Mouse (Mus musculus) heart, embryonic 12.5 days (tissue): ENCODE measurements at regions not wholly inside any gene's neighbourhood (a gene's known extent, or its start where the extent isn't known, plus 50 kb on each side); places are given as distances from the start of the nearest gene placed in this dataset.

Experiments used
- ATAC-seq: fragments of 200-750 bp; cut with Nextera tagmentation; 2 replicates; pipeline ENCODE4 v1.8.0; 2017; ENCODE audit warnings: moderate TSS enrichment, moderate library complexity; ENCODE audit not compliant: insufficient number of reproducible peaks, low FRiP score
- H3K27ac ChIP-seq: fragments of 300-500 bp; sonication (generic); 2 replicates; pipeline ENCODE4 v1.5.1; 2016; ENCODE audit warnings: mild to moderate bottlenecking, moderate library complexity; ENCODE audit not compliant: poor library complexity, severe bottlenecking
- H3K27me3 ChIP-seq: fragments of 300-500 bp; sonication (generic); replicated peaks from 2 replicates; pipeline ENCODE4 v1.6.1; 2016; ENCODE audit warnings: mild to moderate bottlenecking, moderate library complexity
- H3K36me3 ChIP-seq: fragments of 300-500 bp; sonication (generic); 2 replicates; pipeline ENCODE4 v1.6.1; 2016; ENCODE audit warnings: mild to moderate bottlenecking, moderate library complexity
- H3K4me1 ChIP-seq: fragments of 300-500 bp; sonication (generic); replicated peaks from 2 replicates; pipeline ENCODE4 v1.6.1; 2016; ENCODE audit warnings: mild to moderate bottlenecking
- H3K4me2 ChIP-seq: fragments of 300-500 bp; sonication (generic); 2 replicates; pipeline ENCODE4 v1.6.1; 2016; ENCODE audit warnings: mild to moderate bottlenecking, moderate library complexity
- H3K4me3 ChIP-seq: fragments of 300-500 bp; sonication (generic); 2 replicates; pipeline ENCODE4 v1.5.1; 2016; ENCODE audit warnings: mild to moderate bottlenecking
- H3K9ac ChIP-seq: fragments of 300-500 bp; sonication (generic); 2 replicates; pipeline ENCODE4 v1.6.1; 2016; ENCODE audit warnings: mild to moderate bottlenecking, moderate library complexity
- H3K9me3 ChIP-seq: fragments of 300-500 bp; sonication (generic); replicated peaks from 2 replicates; pipeline ENCODE4 v1.6.1; 2016; ENCODE audit warnings: mild to moderate bottlenecking, moderate library complexity
- WGBS: fragments of 180-500 bp; shearing (Covaris S2); methylation state at CpG from one replicate; pipeline ENCODE4 v1.1.7; 2016; 5-methylcytosine and 5-hydroxymethylcytosine counted together

GRCm38 (mm10) chrX:167091841-167092240, 117.3 kb downstream of the Tmsb4x start:
- H3K36me3 ChIP-seq, result no peaks in the 10 kb centered on the region

GRCm38 (mm10) chrX:167088930-167089329, 120.2 kb downstream of the Tmsb4x start:
- peaks cover 8% of the 10 kb centered on the region; the same call in 1 of the 2 replicates for H3K4me1 ChIP-seq
- ATAC-seq, result no peak
- 46% methylated on average over 3 of the region's 3 CpGs for WGBS
- no peak overlapping the region for H3K4me2 ChIP-seq
- H3K27ac ChIP-seq, result peak overlapping the region; percentile 57; the same call in 1 of the 2 replicates
- H3K36me3 ChIP-seq, result no peaks in the 10 kb centered on the region
- no peak overlapping the region for H3K9ac ChIP-seq
- no peaks in the 10 kb centered on the region for H3K27me3 ChIP-seq
- H3K4me3 ChIP-seq, result no peak overlapping the region
- H3K9me3 ChIP-seq, result no peaks in the 10 kb centered on the region

More at GRCm38 (mm10) chrX:167091841-167092240, 117.3 kb downstream of the Tmsb4x start:
- H3K4me2 ChIP-seq, result no peak overlapping the region
- peaks cover 8% of the 10 kb centered on the region; the same call in 1 of the 2 replicates for H3K4me1 ChIP-seq
- H3K9me3 ChIP-seq, result no peaks in the 10 kb centered on the region
- no peak overlapping the region for H3K9ac ChIP-seq
- H3K27me3 ChIP-seq, result no peaks in the 10 kb centered on the region
- H3K4me3 ChIP-seq, result no peak overlapping the region
- WGBS, result 36% methylated on average over 1 of the region's 1 CpGs
- no peak for ATAC-seq
- no peak overlapping the region for H3K27ac ChIP-seq

- Histone ChIP-seq H3K9me3 (no peaks in the 10 kb centered on the region), H3K36me3 (no peaks in the 10 kb centered on the region), H3K4me1 (peaks cover 8% of the 10 kb centered on the region; the same call in 1 of the 2 replicates), H3K9ac (no peak overlapping the region), H3K27ac (peak overlapping the region; percentile 38; the same call in 1 of the 2 replicates), H3K4me3 (no peak overlapping the region), H3K27me3 (no peaks in the 10 kb centered on the region), H3K4me2 (no peak overlapping the region)
- no peak for ATAC-seq
- 24% methylated on average over 2 of the region's 2 CpGs for whole genome bisulfite sequencing
These were observed 120.7 kb downstream of the Tmsb4x start for GRCm38 (mm10) chrX:167088438-167088837.

GRCm38 (mm10) chrX:167080821-167081220, 128.3 kb downstream of the Tmsb4x start:
- H3K9ac ChIP-seq, result no peak overlapping the region
- H3K4me1 ChIP-seq, result no peaks in the 10 kb centered on the region
- no peak overlapping the region for H3K4me3 ChIP-seq
- no peaks in the 10 kb centered on the region for H3K36me3 ChIP-seq
- H3K4me2 ChIP-seq, result no peak overlapping the region
- H3K27me3 ChIP-seq, result no peaks in the 10 kb centered on the region
- 65% methylated on average over 3 of the region's 3 CpGs for WGBS
- H3K27ac ChIP-seq, result no peak overlapping the region
- no peak for ATAC-seq
- H3K9me3 ChIP-seq, result 0 out of 2 replicates have a peak, but pooled peaks cover 2% of the 10 kb centered on the region

GRCm38 (mm10) chrX:167069075-167069474, 140.0 kb downstream of the Tmsb4x start:
- no peaks in the 10 kb centered on the region for H3K4me1 ChIP-seq
- no peaks in the 10 kb centered on the region for H3K9me3 ChIP-seq
- H3K9ac ChIP-seq, result no peak overlapping the region
- no peak overlapping the region for H3K4me2 ChIP-seq
- H3K27ac ChIP-seq, result no peak overlapping the region
- H3K4me3 ChIP-seq, result no peak overlapping the region
- no peak for ATAC-seq
- no peaks in the 10 kb centered on the region for H3K36me3 ChIP-seq
- no peaks in the 10 kb centered on the region for H3K27me3 ChIP-seq
- 70% methylated on average over 2 of the region's 2 CpGs for WGBS

GRCm38 (mm10) chrX:167067918-167068317, 141.2 kb downstream of the Tmsb4x start:
- Histone ChIP-seq H3K4me2 (no peak overlapping the region), H3K4me3 (no peak overlapping the region), H3K36me3 (no peaks in the 10 kb centered on the region), H3K4me1 (no peaks in the 10 kb centered on the region), H3K9me3 (no peaks in the 10 kb centered on the region), H3K9ac (no peak overlapping the region), H3K27me3 (no peaks in the 10 kb centered on the region), H3K27ac (no peak overlapping the region)
- ATAC-seq, result no peak
- WGBS, result 79% methylated on average over 3 of the region's 3 CpGs

- no peak for ATAC-seq
These were observed 145.2 kb downstream of the Tmsb4x start for GRCm38 (mm10) chrX:167063881-167064280.

GRCm38 (mm10) chrX:167052456-167052855, 156.7 kb downstream of the Tmsb4x start:
- H3K4me2 ChIP-seq, result no peak overlapping the region
- no peak for ATAC-seq
- H3K27me3 ChIP-seq, result no peaks in the 10 kb centered on the region
- WGBS, result 75% methylated on average over 10 of the region's 10 CpGs
- no peaks in the 10 kb centered on the region for H3K9me3 ChIP-seq
- 0 out of 2 replicates have a peak, but pooled peaks cover 7% of the 10 kb centered on the region for H3K4me1 ChIP-seq
- H3K27ac ChIP-seq, result no peak overlapping the region
- no peaks in the 10 kb centered on the region for H3K36me3 ChIP-seq
- no peak overlapping the region for H3K9ac ChIP-seq
- no peak overlapping the region for H3K4me3 ChIP-seq

More at GRCm38 (mm10) chrX:167063881-167064280, 145.2 kb downstream of the Tmsb4x start:
- 42% methylated on average over 4 of the region's 4 CpGs for WGBS
- no peak overlapping the region for H3K4me3 ChIP-seq
- H3K4me2 ChIP-seq, result no peak overlapping the region
- no peaks in the 10 kb centered on the region for H3K4me1 ChIP-seq
- H3K36me3 ChIP-seq, result no peaks in the 10 kb centered on the region
- H3K9ac ChIP-seq, result no peak overlapping the region
- no peaks in the 10 kb centered on the region for H3K27me3 ChIP-seq
- H3K27ac ChIP-seq, result no peak overlapping the region
- H3K9me3 ChIP-seq, result no peaks in the 10 kb centered on the region

GRCm38 (mm10) chrX:167050066-167050465, 159.0 kb downstream of the Tmsb4x start:
- Histone ChIP-seq H3K9me3 (no peaks in the 10 kb centered on the region), H3K36me3 (no peaks in the 10 kb centered on the region), H3K4me1 (0 out of 2 replicates have a peak, but pooled peaks cover 7% of the 10 kb centered on the region), H3K27me3 (no peaks in the 10 kb centered on the region), H3K9ac (no peak overlapping the region), H3K4me2 (no peak overlapping the region), H3K4me3 (no peak overlapping the region), H3K27ac (no peak overlapping the region)
- no peak for ATAC-seq
- WGBS, result 67% methylated on average over 4 of the region's 4 CpGs

- WGBS, result 58% methylated on average over 5 of the region's 5 CpGs
These were observed 159.7 kb downstream of the Tmsb4x start for GRCm38 (mm10) chrX:167049191-167049968.

GRCm38 (mm10) chrX:167037971-167038370, 171.1 kb downstream of the Tmsb4x start:
- no peak for ATAC-seq
- 0 out of 2 replicates have a peak, but pooled peaks cover under 1% of the 10 kb centered on the region for H3K4me1 ChIP-seq
- no peak overlapping the region for H3K4me3 ChIP-seq
- H3K27ac ChIP-seq, result no peak overlapping the region
- no peaks in the 10 kb centered on the region for H3K36me3 ChIP-seq
- H3K27me3 ChIP-seq, result no peaks in the 10 kb centered on the region
- H3K9me3 ChIP-seq, result no peaks in the 10 kb centered on the region
- no peak overlapping the region for H3K9ac ChIP-seq
- no peak overlapping the region for H3K4me2 ChIP-seq

More at GRCm38 (mm10) chrX:167049191-167049968, 159.7 kb downstream of the Tmsb4x start:
- 0 out of 2 replicates have a peak, but pooled peaks cover 7% of the 10 kb centered on the region for H3K4me1 ChIP-seq
- H3K9ac ChIP-seq, result no peak overlapping the region
- H3K36me3 ChIP-seq, result no peaks in the 10 kb centered on the region
- H3K9me3 ChIP-seq, result no peaks in the 10 kb centered on the region
- no peak overlapping the region for H3K4me3 ChIP-seq
- H3K27ac ChIP-seq, result no peak overlapping the region
- H3K4me2 ChIP-seq, result no peak overlapping the region
- ATAC-seq, result no peak
- no peaks in the 10 kb centered on the region for H3K27me3 ChIP-seq
